Mouse (Mus musculus) E14TG2a.4 (cell line): Measurements from ENCODE around the gene Ddx4.

Experiments
- CTCF ChIP-seq: conservative IDR thresholded peaks from 2 replicates; pipeline ENCODE4 v1.5.1; 2014; ENCODE audit warnings: low read length
- NANOG ChIP-seq: IDR thresholded peaks from 2 replicates; pipeline ENCODE4 v1.6.1; 2014; ENCODE audit warnings: borderline replicate concordance, low read length, mixed read lengths

- no peak for TF ChIP-seq CTCF
- no peak for TF ChIP-seq NANOG
Measured at GRCm38 (mm10) chr13:112624622-112625021, 27.7 kb downstream of the Ddx4 start.
